Mouse (Mus musculus) limb, embryonic 15.5 days (tissue): ENCODE results near the gene Rest. TPM values are rescaled to one million over a fixed set of nuclear protein-coding genes. Genes with fewer than 3 reads are reported as not detected.

Source experiments
- ATAC-seq: fragments of 200-750 bp; cut with Nextera tagmentation; 2 replicates; pipeline ENCODE4 v1.8.0; 2017; ENCODE audit warnings: low read depth, moderate TSS enrichment; ENCODE audit not compliant: insufficient number of reproducible peaks, low FRiP score, low TSS enrichment
- H3K27ac ChIP-seq: fragments of 300-500 bp; sonication (generic); 2 replicates; pipeline ENCODE4 v1.5.1; 2015; ENCODE audit warnings: moderate library complexity, mild to moderate bottlenecking, inconsistent platforms
- H3K27me3 ChIP-seq: fragments of 300-500 bp; sonication (generic); 2 replicates; pipeline ENCODE4 v1.6.1; 2015; ENCODE audit warnings: inconsistent platforms
- H3K36me3 ChIP-seq: fragments of 300-500 bp; sonication (generic); 2 replicates; pipeline ENCODE4 v1.6.1; 2015; ENCODE audit warnings: inconsistent platforms
- H3K4me1 ChIP-seq: fragments of 300-500 bp; sonication (generic); 2 replicates; pipeline ENCODE4 v1.6.1; 2015; ENCODE audit warnings: inconsistent platforms
- H3K4me2 ChIP-seq: fragments of 300-500 bp; sonication (generic); 2 replicates; pipeline ENCODE4 v1.6.1; 2015; ENCODE audit warnings: mild to moderate bottlenecking, inconsistent platforms
- H3K4me3 ChIP-seq: fragments of 300-500 bp; sonication (generic); 2 replicates; pipeline ENCODE4 v1.5.1; 2015; ENCODE audit warnings: mild to moderate bottlenecking, inconsistent platforms
- H3K9ac ChIP-seq: fragments of 300-500 bp; sonication (generic); 2 replicates; pipeline ENCODE4 v1.6.1; 2015; ENCODE audit warnings: inconsistent platforms
- H3K9me3 ChIP-seq: fragments of 300-500 bp; sonication (generic); 2 replicates; pipeline ENCODE4 v1.6.1; 2016; ENCODE audit warnings: inconsistent platforms
- WGBS: fragments of 180-500 bp; shearing (Covaris S2); methylation state at CpG from one replicate; pipeline ENCODE4 v1.1.7; 2015; 5-methylcytosine and 5-hydroxymethylcytosine counted together
- microRNA-seq: library from miRNA; unstranded; fragments of <30 nt; microRNA quantifications from one replicate; pipeline ENCODE4, GENCODE M21; 2016
- polyA plus RNA-seq: library from polyadenylated mRNA; unstranded; fragments of >200 nt; fragmentation: Nextera tagmentation; extraction: Ambion mirVana; gene quantifications from 2 replicates; pipeline ENCODE4 v1.2.1, GENCODE M21; 2015

Rest gene
- polyA plus RNA-seq, 1 experiment from 2014 or later: 37.6 TPM

DNA sequence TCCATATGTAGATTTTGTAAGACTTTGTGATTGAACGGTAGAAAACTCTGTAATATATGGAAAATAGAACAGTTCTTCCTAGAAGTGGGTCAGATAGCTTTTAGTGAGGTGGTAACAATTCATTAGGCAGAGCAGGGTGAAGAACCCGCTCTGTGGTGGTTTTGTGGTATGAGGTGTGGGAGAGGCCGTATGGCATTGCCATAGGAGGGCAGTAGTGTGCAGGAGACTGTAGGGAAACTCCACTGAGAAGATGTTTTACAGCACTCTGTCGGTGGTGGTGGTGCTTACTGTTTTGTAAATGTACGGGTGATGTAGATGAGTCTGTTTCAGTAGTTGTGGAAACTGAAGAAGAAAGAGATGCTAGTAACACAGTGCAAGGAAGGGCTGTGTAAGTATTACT lies 64.9 kb downstream of the Rest start:
- no peak overlapping the region for H3K4me3 ChIP-seq
- H3K9ac ChIP-seq: no peak overlapping the region
- H3K27ac ChIP-seq: no peak overlapping the region
- no peak for ATAC-seq
- WGBS: 74% methylated on average over 5 of the region's 5 CpGs
- H3K4me1 ChIP-seq: no peaks in the 10 kb centered on the region
- no peaks in the 10 kb centered on the region for H3K27me3 ChIP-seq
- no peaks in the 10 kb centered on the region for H3K9me3 ChIP-seq
- no peak overlapping the region for H3K4me2 ChIP-seq
- peaks cover 84% of the 10 kb centered on the region for H3K36me3 ChIP-seq

Small RNA genes lying within 50 kb of the gene (microRNA-seq; reads per million reads assigned to microRNA genes)
- not detected for gene Mir5098

Other genes with a start within 250 kb of the Rest start
- gene Thegl, start 249.5 kb upstream of the Rest start, polyA plus RNA-seq: 0.16 and 0.22 TPM in 2 replicates
- 5.5 and 6.0 TPM in 2 replicates for gene Hopx, start 150.4 kb upstream of the Rest start, polyA plus RNA-seq
- gene Spink2, start 54.0 kb upstream of the Rest start, polyA plus RNA-seq: 6.2 and 6.7 TPM in 2 replicates
- 29.4 TPM in 2 replicates for gene Noa1, start 44.6 kb downstream of the Rest start, polyA plus RNA-seq
- 50.8 and 54.8 TPM in 2 replicates for gene Polr2b, start 44.7 kb downstream of the Rest start, polyA plus RNA-seq
- 138 and 151 TPM in 2 replicates for gene Igfbp7, start 142.6 kb downstream of the Rest start, polyA plus RNA-seq